Mouse (Mus musculus) testis, adult 2 months (tissue): ENCODE data around the gene Uts2r. TPM values are rescaled to one million over a fixed set of nuclear protein-coding genes. Genes with fewer than 3 reads are reported as not detected.

Source experiments
- H3K27ac ChIP-seq: fragments of 200-500 bp; 2 replicates; pipeline ENCODE4 v1.5.1; 2012; ENCODE audit warnings: low read depth, low read length; ENCODE audit not compliant: control insufficient read depth, insufficient read depth
- H3K27me3 ChIP-seq: fragments of 200-500 bp; 2 replicates; pipeline ENCODE4 v1.6.1; 2012; ENCODE audit warnings: mild to moderate bottlenecking, low read length, moderate library complexity; ENCODE audit not compliant: control insufficient read depth, insufficient read depth
- H3K36me3 ChIP-seq: fragments of 200-500 bp; 2 replicates; pipeline ENCODE4 v1.6.1; 2012; ENCODE audit warnings: mild to moderate bottlenecking, low read length; ENCODE audit not compliant: control insufficient read depth, insufficient read depth
- H3K4me1 ChIP-seq: fragments of 200-500 bp; 2 replicates; pipeline ENCODE4 v1.6.1; 2012; ENCODE audit warnings: low read length; ENCODE audit not compliant: control insufficient read depth, insufficient read depth
- H3K4me3 ChIP-seq: fragments of 200-500 bp; 2 replicates; pipeline ENCODE4 v1.5.1; 2012; ENCODE audit warnings: low read depth, mild to moderate bottlenecking, low read length, moderate library complexity, mixed read lengths; ENCODE audit not compliant: control insufficient read depth
- CTCF ChIP-seq: fragments of 200-500 bp; IDR thresholded peaks from 2 replicates; pipeline ENCODE4 v1.5.1; 2012; ENCODE audit warnings: low read depth, mild to moderate bottlenecking, inconsistent platforms, low read length, moderate library complexity; ENCODE audit not compliant: control insufficient read depth, insufficient read depth, insufficient replicate concordance
- POLR2A ChIP-seq: fragments of 200-500 bp; IDR thresholded peaks from 2 replicates; pipeline ENCODE4 v1.6.1; 2012; ENCODE audit warnings: low read depth, mild to moderate bottlenecking, inconsistent platforms, low read length, moderate library complexity; ENCODE audit not compliant: control insufficient read depth
- polyA plus RNA-seq: library from polyadenylated mRNA; depleted of rRNA; stranded (reverse); fragments of >200 nt; gene quantifications from 2 replicates; pipeline ENCODE4 v1.2.3, GENCODE M21; 2012

The Uts2r gene
- polyA plus RNA-seq, 1 experiment, result 0.35 TPM

GRCm38 (mm10) chr11:121137682-121138081, 22.4 kb upstream of the Uts2r start:
- Histone ChIP-seq H3K4me3 (peak overlapping the region; percentile 77), H3K4me1 (peaks cover 10% of the 10 kb centered on the region), H3K36me3 (no peaks in the 10 kb centered on the region), H3K27ac (no peak overlapping the region), H3K27me3 (no peaks in the 10 kb centered on the region)
- TF ChIP-seq CTCF (no peak), POLR2A (no peak)

DNA sequence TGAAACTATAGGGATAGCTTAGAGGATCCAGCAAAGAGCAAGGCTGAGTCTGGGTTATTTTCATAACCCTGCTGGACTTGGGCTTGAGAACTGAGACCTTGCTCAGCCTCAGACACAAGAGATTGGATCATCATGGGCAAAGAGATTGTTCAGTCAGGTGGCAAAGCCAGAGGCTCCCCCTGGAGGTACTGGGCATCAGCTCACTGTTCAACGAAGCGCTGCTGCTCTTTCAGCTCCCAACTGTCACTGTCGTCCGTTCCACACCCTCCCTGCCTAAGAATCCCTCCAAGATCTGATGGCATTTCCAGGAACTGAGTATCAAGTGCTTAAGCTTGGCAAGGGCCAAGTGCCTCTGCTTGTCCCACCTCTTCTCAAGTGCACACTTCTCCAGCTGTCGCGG, 21.3 kb upstream of the Uts2r start:
- no peaks in the 10 kb centered on the region for H3K36me3 ChIP-seq
- TF ChIP-seq POLR2A (peak; percentile 40; the same call in 1 of the 2 replicates), CTCF (peak; percentile 25; the same call in 1 of the 2 replicates)
- peak overlapping the region; percentile 85 for H3K27ac ChIP-seq
- H3K27me3 ChIP-seq, result no peaks in the 10 kb centered on the region
- H3K4me1 ChIP-seq, result peaks cover 10% of the 10 kb centered on the region
- peak overlapping the region; percentile 77 for H3K4me3 ChIP-seq

DNA sequence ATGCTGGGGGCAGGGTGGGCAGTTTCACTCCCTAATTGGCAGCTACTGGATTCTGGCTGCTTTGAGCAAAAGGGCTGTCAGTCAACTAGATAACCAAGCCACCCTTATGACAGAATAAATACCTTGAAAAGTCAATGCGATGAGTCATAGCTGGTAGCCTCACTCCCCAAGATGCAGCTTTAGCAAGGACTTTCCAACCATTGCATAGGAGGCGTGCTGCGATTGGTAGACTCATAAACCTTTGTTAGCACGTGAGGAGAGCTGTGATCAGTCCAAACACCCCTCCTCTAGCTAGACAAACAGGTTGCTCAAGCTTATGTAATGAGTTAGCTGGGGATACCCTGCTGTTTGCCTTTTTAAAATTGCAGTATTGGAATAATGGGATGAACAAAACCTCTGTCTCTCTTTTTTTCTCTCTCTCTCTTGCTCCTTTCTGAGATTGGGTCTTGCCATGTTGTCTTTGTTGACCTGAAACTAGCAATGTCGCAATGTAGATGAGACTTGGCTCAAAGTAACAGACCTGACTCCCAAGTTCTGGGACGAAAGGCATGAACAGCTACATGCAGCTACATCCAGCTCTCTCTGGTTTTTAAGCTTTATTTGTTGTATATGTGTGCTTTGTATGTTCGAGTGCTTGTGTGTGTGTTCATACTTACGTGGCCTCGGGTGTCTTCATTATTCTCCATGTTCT, 16.6 kb upstream of the Uts2r start:
- TF ChIP-seq CTCF (no peak), POLR2A (no peak)
- Histone ChIP-seq H3K4me3 (no peak overlapping the region), H3K4me1 (peaks cover 9% of the 10 kb centered on the region)

DNA sequence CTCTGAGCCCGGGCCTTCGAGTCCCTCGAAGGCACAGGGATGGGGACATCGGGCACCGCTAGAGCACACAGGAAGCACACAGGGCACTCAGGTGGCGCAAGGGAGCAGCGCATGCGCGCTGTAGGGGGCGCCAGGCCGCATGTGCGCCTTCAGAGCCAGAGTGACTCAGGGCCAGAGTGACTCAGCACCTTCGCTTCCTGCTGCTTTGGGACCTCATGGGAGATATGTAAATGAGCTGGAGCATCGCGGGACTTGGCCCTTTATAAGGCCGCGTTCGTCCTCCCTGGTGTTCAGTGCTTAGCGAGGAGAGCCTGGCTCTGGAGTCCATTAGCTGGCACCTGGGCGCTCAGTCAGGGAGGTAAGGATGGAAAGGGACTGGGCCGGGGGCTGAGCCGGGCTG, 14.2 kb upstream of the Uts2r start, which contains the start of gene Tex19.1:
Gene Tex19.1, plus strand, starts transcription at position 279 of the 400 bp plus-strand sequence.
- Histone ChIP-seq H3K4me3 (peak within 1 kb of the TSS; percentile 66), H3K4me1 (no peaks in the 10 kb centered on the region; the same call in 1 of the 2 replicates), H3K36me3 (no peaks in the 10 kb centered on the region; the same call in 1 of the 2 replicates), H3K27ac (peak within 1 kb of the TSS; percentile 14; the same call in 1 of the 2 replicates), H3K27me3 (no peaks in the 10 kb centered on the region)
- peak; percentile 98 for TF ChIP-seq POLR2A
- TF ChIP-seq CTCF, result no peak

More for the DNA sequence above, 16.6 kb upstream of the Uts2r start:
- H3K36me3 ChIP-seq, result no peaks in the 10 kb centered on the region
- H3K27me3 ChIP-seq, result no peaks in the 10 kb centered on the region
- no peak overlapping the region for H3K27ac ChIP-seq

DNA sequence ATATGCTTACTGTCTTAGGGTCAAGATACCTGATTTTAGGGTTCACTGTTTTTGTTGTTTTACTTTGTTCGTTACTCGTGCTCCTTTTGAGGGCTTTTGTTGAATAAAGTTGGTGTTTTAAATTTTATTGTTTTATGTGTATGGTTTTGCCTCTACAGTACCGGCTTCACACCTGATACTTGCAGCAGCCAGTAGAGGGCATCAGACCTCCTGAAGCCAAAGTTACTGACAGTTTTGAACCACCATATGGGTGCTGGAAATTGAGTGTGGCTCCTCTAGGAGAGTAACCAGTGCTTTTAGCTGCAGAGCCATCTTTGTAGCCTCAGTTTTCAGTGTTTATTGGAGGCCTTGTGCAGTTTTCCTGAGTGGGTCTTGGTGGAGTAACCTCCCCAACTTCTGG, 11.9 kb upstream of the Uts2r start:
- H3K4me3 ChIP-seq, result no peak overlapping the region
- no peaks in the 10 kb centered on the region; the same call in 1 of the 2 replicates for H3K4me1 ChIP-seq
- no peaks in the 10 kb centered on the region; the same call in 1 of the 2 replicates for H3K36me3 ChIP-seq
- no peaks in the 10 kb centered on the region for H3K27me3 ChIP-seq
- no peak for TF ChIP-seq POLR2A
- no peak for TF ChIP-seq CTCF
- H3K27ac ChIP-seq, result no peak overlapping the region

GRCm38 (mm10) chr11:121154203-121154602, 5.9 kb upstream of the Uts2r start:
- no peak overlapping the region for H3K4me3 ChIP-seq
- H3K4me1 ChIP-seq, result no peaks in the 10 kb centered on the region; the same call in 1 of the 2 replicates
- peaks cover 2% of the 10 kb centered on the region; the same call in 1 of the 2 replicates for H3K27me3 ChIP-seq
- no peaks in the 10 kb centered on the region for H3K36me3 ChIP-seq
- H3K27ac ChIP-seq, result no peak overlapping the region
- TF ChIP-seq POLR2A, result no peak
- no peak for TF ChIP-seq CTCF

DNA sequence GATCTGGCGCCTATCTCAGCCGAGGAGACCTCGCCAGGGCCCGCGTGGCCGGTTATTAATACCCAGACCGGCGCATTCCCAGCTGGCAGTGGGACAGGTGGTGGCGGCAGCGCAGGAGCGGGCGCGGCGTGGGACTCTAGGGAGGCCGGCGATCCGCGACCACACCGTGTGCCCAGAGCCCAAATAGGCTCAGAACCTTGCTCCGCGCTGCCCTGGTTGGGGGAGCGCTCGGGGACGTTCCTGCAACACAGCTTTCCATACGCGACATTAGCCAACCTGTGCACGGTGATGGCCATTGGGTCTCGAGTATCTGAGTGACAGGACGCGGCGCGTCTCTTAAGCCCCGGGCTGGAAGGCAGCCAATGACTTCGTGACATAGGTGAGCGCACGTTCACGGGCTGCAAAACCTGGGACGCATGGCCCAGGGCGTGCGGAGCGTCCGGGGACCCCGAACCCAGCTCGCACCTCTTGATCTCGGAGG, 3.6 kb upstream of the Uts2r start:
- Histone ChIP-seq H3K27ac (no peak overlapping the region), H3K4me1 (no peaks in the 10 kb centered on the region; the same call in 1 of the 2 replicates), H3K27me3 (peaks cover 2% of the 10 kb centered on the region; the same call in 1 of the 2 replicates), H3K36me3 (no peaks in the 10 kb centered on the region), H3K4me3 (peak overlapping the region; percentile 60)
- TF ChIP-seq POLR2A (no peak), CTCF (no peak)
